Mouse (Mus musculus) MEL (cell line): Measurements from ENCODE around the gene Nectin2. TPM values are rescaled to one million over a fixed set of nuclear protein-coding genes. Genes with fewer than 3 reads are reported as not detected.

Source experiments
- DNase-seq: peaks from one replicate; pipeline ENCODE4 v3.0.0; 2011; ENCODE audit warnings: low read depth, low spot score
- H3K27ac ChIP-seq: 2 replicates; pipeline ENCODE4 v1.5.1; 2012; ENCODE audit warnings: low read depth, mild to moderate bottlenecking, control low read depth, low read length, moderate library complexity; ENCODE audit not compliant: control insufficient read depth
- H3K27me3 ChIP-seq, 2 experiments: fragments of 150-350 bp in 1 of 2; sonication (generic) in 1 of 2; 2 replicates each; pipeline ENCODE4 v1.6.1; 2012; ENCODE audit warnings: low read length in 2 of 2, mild to moderate bottlenecking in 2 of 2, improper control_type of control experiment in 1 of 2, moderate library complexity in 1 of 2; ENCODE audit not compliant: insufficient read depth in 2 of 2, control insufficient read depth in 1 of 2
- H3K36me3 ChIP-seq, 2 experiments: 2 replicates each; pipeline ENCODE4 v1.6.1; 2012 to 2014; ENCODE audit warnings: low read length in 2 of 2, improper control_type of control experiment in 1 of 2, inconsistent platforms in 1 of 2, mild to moderate bottlenecking in 1 of 2; ENCODE audit not compliant: insufficient read depth in 2 of 2, control insufficient read depth in 1 of 2
- H3K4me1 ChIP-seq, 2 experiments: fragments of 150-350 bp in 1 of 2; sonication (generic) in 1 of 2; 2 replicates each; pipeline ENCODE4 v1.6.1; 2012; ENCODE audit warnings: low read length in 2 of 2, improper control_type of control experiment in 1 of 2, mild to moderate bottlenecking in 1 of 2; ENCODE audit not compliant: insufficient read depth in 2 of 2, control insufficient read depth in 1 of 2
- H3K4me3 ChIP-seq, 2 experiments: fragments of 150-350 bp in 1 of 2; sonication (generic) in 1 of 2; 2 replicates each; pipeline ENCODE4 v1.5.1; 2012; ENCODE audit warnings: low read depth in 2 of 2, low read length in 2 of 2, mild to moderate bottlenecking in 2 of 2, moderate library complexity in 2 of 2, control low read depth in 1 of 2, improper control_type of control experiment in 1 of 2; ENCODE audit not compliant: control insufficient read depth in 1 of 2, insufficient read depth in 1 of 2
- H3K79me2 ChIP-seq: 2 replicates; pipeline ENCODE4 v1.6.1; 2012; ENCODE audit warnings: mild to moderate bottlenecking, low read length, moderate library complexity; ENCODE audit not compliant: control insufficient read depth, poor library complexity, insufficient read depth
- H3K9ac ChIP-seq: 2 replicates; pipeline ENCODE4 v1.6.1; 2012; ENCODE audit warnings: low read depth, mild to moderate bottlenecking, control low read depth, low read length, moderate library complexity; ENCODE audit not compliant: control insufficient read depth, poor library complexity, severe bottlenecking
- H3K9me3 ChIP-seq: fragments of 150-350 bp; sonication (generic); replicated peaks from 2 replicates; pipeline ENCODE4 v1.6.1; 2012; ENCODE audit warnings: mild to moderate bottlenecking, low read length, improper control_type of control experiment, moderate library complexity; ENCODE audit not compliant: insufficient read depth
- BHLHE40 ChIP-seq: IDR thresholded peaks from 2 replicates; pipeline ENCODE4 v1.6.1; 2012; ENCODE audit warnings: low read depth, mild to moderate bottlenecking, inconsistent platforms, low read length, improper control_type of control experiment, borderline replicate concordance
- CHD1 ChIP-seq: IDR thresholded peaks from 2 replicates; pipeline ENCODE4 v1.6.1; 2012; ENCODE audit warnings: low read depth, mild to moderate bottlenecking, inconsistent platforms, low read length, improper control_type of control experiment
- E2F4 ChIP-seq: IDR thresholded peaks from 2 replicates; pipeline ENCODE4 v1.6.1; 2011; ENCODE audit warnings: low read depth, low read length, improper control_type of control experiment, borderline replicate concordance
- ELF1 ChIP-seq: IDR thresholded peaks from 2 replicates; pipeline ENCODE4 v1.6.1; 2014; ENCODE audit warnings: low read depth, mild to moderate bottlenecking, inconsistent platforms, low read length, improper control_type of control experiment, moderate library complexity
- EP300 ChIP-seq, 2 experiments: IDR thresholded peaks; 2 replicates each; pipeline ENCODE4 v1.6.1; 2011; ENCODE audit warnings: improper control_type of control experiment in 2 of 2, low read length in 2 of 2, low read depth in 1 of 2, mild to moderate bottlenecking in 1 of 2
- ETS1 ChIP-seq: IDR thresholded peaks from 2 replicates; pipeline ENCODE4 v1.6.1; 2012; ENCODE audit warnings: low read depth, mild to moderate bottlenecking, inconsistent platforms, low read length, improper control_type of control experiment, moderate library complexity
- GATA1 ChIP-seq: IDR thresholded peaks from 2 replicates; pipeline ENCODE4 v1.6.1; 2011; ENCODE audit warnings: low read depth, low read length, improper control_type of control experiment
- JUND ChIP-seq: IDR thresholded peaks from 2 replicates; pipeline ENCODE4 v1.6.1; 2011; ENCODE audit warnings: low read depth, mild to moderate bottlenecking, improper control_type of control experiment, low read length
- KAT2A ChIP-seq: conservative IDR thresholded peaks from 2 replicates; pipeline ENCODE4 v1.6.1; 2012; ENCODE audit warnings: low read depth, low read length, improper control_type of control experiment, inconsistent platforms
- MAX ChIP-seq: IDR thresholded peaks from 2 replicates; pipeline ENCODE4 v1.6.1; 2011; ENCODE audit warnings: low read length, improper control_type of control experiment
- MXI1 ChIP-seq: IDR thresholded peaks from 2 replicates; pipeline ENCODE4 v1.6.1; 2011; ENCODE audit warnings: mild to moderate bottlenecking, low read depth, low read length, improper control_type of control experiment
- MYB ChIP-seq: IDR thresholded peaks from 2 replicates; pipeline ENCODE4 v1.6.1; 2011; ENCODE audit warnings: mild to moderate bottlenecking, low read depth, low read length, improper control_type of control experiment
- NELFE ChIP-seq: IDR thresholded peaks from 2 replicates; pipeline ENCODE4 v1.6.1; 2011; ENCODE audit warnings: low read depth, low read length, improper control_type of control experiment
- NRF1 ChIP-seq: IDR thresholded peaks from 2 replicates; pipeline ENCODE4 v1.6.1; 2014; ENCODE audit warnings: low read depth, mild to moderate bottlenecking, inconsistent platforms, low read length, improper control_type of control experiment, moderate library complexity; ENCODE audit not compliant: poor library complexity, insufficient read depth, severe bottlenecking
- POLR2A ChIP-seq, 2 experiments: IDR thresholded peaks; 2 replicates each; pipeline ENCODE4 v1.6.1; 2011 to 2012; ENCODE audit warnings: low read length in 2 of 2, mild to moderate bottlenecking in 2 of 2, control low read depth in 1 of 2, improper control_type of control experiment in 1 of 2, low read depth in 1 of 2, moderate library complexity in 1 of 2; ENCODE audit not compliant: control insufficient read depth in 1 of 2, insufficient read depth in 1 of 2, poor library complexity in 1 of 2
- POLR2AphosphoS2 ChIP-seq: IDR thresholded peaks from 2 replicates; pipeline ENCODE4 v1.6.1; 2011; ENCODE audit warnings: low read length, improper control_type of control experiment
- RAD21 ChIP-seq: IDR thresholded peaks from 2 replicates; pipeline ENCODE4 v1.6.1; 2011; ENCODE audit warnings: mild to moderate bottlenecking, low read depth, low read length, improper control_type of control experiment
- RCOR1 ChIP-seq: IDR thresholded peaks from 2 replicates; pipeline ENCODE4 v1.6.1; 2012; ENCODE audit warnings: low read depth, mild to moderate bottlenecking, inconsistent platforms, low read length, improper control_type of control experiment
- TAL1 ChIP-seq: IDR thresholded peaks from 2 replicates; pipeline ENCODE4 v1.6.1; 2012; ENCODE audit warnings: mild to moderate bottlenecking, inconsistent platforms, low read length, moderate library complexity, mixed read lengths
- UBTF ChIP-seq: IDR thresholded peaks from 2 replicates; pipeline ENCODE4 v1.6.1; 2012; ENCODE audit warnings: low read depth, mild to moderate bottlenecking, inconsistent platforms, low read length, improper control_type of control experiment, moderate library complexity, borderline replicate concordance; ENCODE audit not compliant: insufficient read depth
- USF1 ChIP-seq: IDR thresholded peaks from 2 replicates; pipeline ENCODE4 v1.6.1; 2014; ENCODE audit warnings: low read depth, mild to moderate bottlenecking, inconsistent platforms, low read length, improper control_type of control experiment, moderate library complexity
- ZMIZ1 ChIP-seq: IDR thresholded peaks from 2 replicates; pipeline ENCODE4 v1.6.1; 2012; ENCODE audit warnings: low read depth, mild to moderate bottlenecking, inconsistent platforms, low read length, improper control_type of control experiment, moderate library complexity
- polyA plus RNA-seq, 2 experiments: library from polyadenylated mRNA; stranded (reverse) in 1 of 2; unstranded in 1 of 2; fragments of >175 nt in 1 of 2; fragments of >200 nt in 1 of 2; gene quantifications; 2 replicates each; pipeline versions ENCODE4 v1.2.1 to v1.2.4; 2012; ENCODE audit warnings: low replicate concordance in 2 of 2, low read depth in 1 of 2; ENCODE audit not compliant: insufficient read length in 2 of 2, insufficient read depth in 1 of 2, missing spikeins in 1 of 2
- total RNA-seq: library from RNA; depleted of rRNA; stranded (reverse); fragments of 300-350 nt; gene quantifications from 2 replicates; pipeline ENCODE4 v1.2.3, GENCODE M21; 2012

Gene Nectin2
- total and polyA plus RNA-seq, 3 experiments, result 6.9 to 25.6 TPM; not detected in 1

GRCm38 (mm10) chr7:19724167-19724566 is 26.1 kb downstream of the Nectin2 start:
- no peak overlapping the region for H3K9ac ChIP-seq
- peaks cover 0 to 10% of the 10 kb centered on the region in 2 experiments; a peak in 2 of 4 replicates for H3K4me1 ChIP-seq
- TF ChIP-seq POLR2A (IDR thresholded peaks at IDR 0.05; ENCODE audit: control insufficient read depth in 1 of 2, insufficient read depth in 1 of 2, low read depth in 1 of 2, low read length in 2 of 2, poor library complexity in 1 of 2) (no peak), MYB (no peak), POLR2AphosphoS2 (no peak), JUND (no peak), TAL1 (no peak), UBTF (no peak), MXI1 (no peak), NELFE (no peak), GATA1 (no peak), KAT2A (no peak)
- H3K9me3 ChIP-seq, result no peaks in the 10 kb centered on the region
- H3K36me3 ChIP-seq, result peaks cover 0 to 5% of the 10 kb centered on the region in 2 experiments; a peak in 2 of 4 replicates
- H3K4me3 ChIP-seq, result no peak overlapping the region
- H3K27me3 ChIP-seq, result no peaks in the 10 kb centered on the region
- no peak overlapping the region for H3K27ac ChIP-seq
- DNase-seq, result no peak
- H3K79me2 ChIP-seq, result no peaks in the 10 kb centered on the region

GRCm38 (mm10) chr7:19722754-19723195 is 27.5 kb downstream of the Nectin2 start:
- peak; percentile 45 for DNase-seq
- no peaks in the 10 kb centered on the region for H3K9me3 ChIP-seq
- H3K27ac ChIP-seq, result no peak overlapping the region
- TF ChIP-seq E2F4, result no peak
- TF ChIP-seq MXI1, result no peak
- no peak for TF ChIP-seq USF1
- no peak for TF ChIP-seq POLR2A (IDR thresholded peaks at IDR 0.05; ENCODE audit: control insufficient read depth in 1 of 2, insufficient read depth in 1 of 2, low read depth in 1 of 2, low read length in 2 of 2, poor library complexity in 1 of 2)
- no peak for TF ChIP-seq NRF1
- TF ChIP-seq EP300 (IDR thresholded peaks at IDR 0.05; ENCODE audit: low read depth in 1 of 2, low read length in 2 of 2), result no peak
- no peak for TF ChIP-seq ZMIZ1
- no peak for TF ChIP-seq ELF1
- no peak for TF ChIP-seq RAD21
- TF ChIP-seq MAX, result no peak
- no peak for TF ChIP-seq ETS1
- TF ChIP-seq NELFE, result no peak
- TF ChIP-seq BHLHE40, result no peak
- no peak for TF ChIP-seq CHD1
- no peak for TF ChIP-seq RCOR1
- TF ChIP-seq, all 39 proteins: peak for 0
- Histone ChIP-seq H3K4me3 (no peak overlapping the region), H3K79me2 (no peaks in the 10 kb centered on the region), H3K36me3 (peaks cover 0 to 5% of the 10 kb centered on the region in 2 experiments; a peak in 2 of 4 replicates), H3K4me1 (peaks cover 0 to 10% of the 10 kb centered on the region in 2 experiments; a peak in 2 of 4 replicates), H3K27me3 (no peaks in the 10 kb centered on the region), H3K9ac (no peak overlapping the region)
